Mouse (Mus musculus) liver, embryonic 14.5 days (tissue): Measurements from ENCODE around the gene Mgat4e. TPM values are rescaled to one million over a fixed set of nuclear protein-coding genes. Genes with fewer than 3 reads are reported as not detected.
A peak's percentile ranks its signal among the peaks of the same experiment; 100 is the strongest.

ENCODE experiments used
- ATAC-seq: fragments of 200-750 bp; cut with Nextera tagmentation; 2 replicates; pipeline ENCODE4 v1.8.0; 2017; ENCODE audit warnings: moderate number of reproducible peaks, mild to moderate bottlenecking, moderate library complexity; ENCODE audit not compliant: insufficient read depth
- DNase-seq, 3 experiments: peaks; one replicate each; pipeline ENCODE4 v3.0.0-alpha.2; 2012 to 2013; ENCODE audit warnings: low read depth in 3 of 3, low spot score in 3 of 3
- H3K27ac ChIP-seq: fragments of 300-500 bp; sonication (generic); 2 replicates; pipeline ENCODE4 v1.5.1; 2014; ENCODE audit warnings: moderate library complexity, mild to moderate bottlenecking, control low read depth, inconsistent platforms
- H3K27me3 ChIP-seq: fragments of 300-500 bp; sonication (generic); 2 replicates; pipeline ENCODE4 v1.6.1; 2014; ENCODE audit warnings: mild to moderate bottlenecking, low read length, moderate library complexity; ENCODE audit not compliant: control insufficient read depth, insufficient read depth
- H3K36me3 ChIP-seq: fragments of 300-500 bp; sonication (generic); replicated peaks from 2 replicates; pipeline ENCODE4 v1.6.1; 2014; ENCODE audit warnings: low read depth; ENCODE audit not compliant: control insufficient read depth, insufficient read depth
- H3K4me1 ChIP-seq, 2 experiments: fragments of 200-500 bp in 1 of 2; fragments of 300-500 bp in 1 of 2; sonication (generic) in 1 of 2; replicated peaks; 2 replicates each; pipeline ENCODE4 v1.6.1; 2012 to 2014; ENCODE audit warnings: antibody characterized with exemption in 1 of 2, inconsistent platforms in 1 of 2, low read length in 1 of 2; ENCODE audit not compliant: control insufficient read depth in 2 of 2, insufficient read depth in 2 of 2
- H3K4me2 ChIP-seq: fragments of 300-500 bp; sonication (generic); 2 replicates; pipeline ENCODE4 v1.6.1; 2014; ENCODE audit warnings: low read depth, mild to moderate bottlenecking, control low read depth, moderate library complexity
- H3K4me3 ChIP-seq, 2 experiments: fragments of 200-500 bp in 1 of 2; fragments of 300-500 bp in 1 of 2; sonication (generic) in 1 of 2; 2 replicates each; pipeline ENCODE4 v1.5.1; 2012 to 2014; ENCODE audit warnings: low read depth in 2 of 2, low read length in 2 of 2, mild to moderate bottlenecking in 2 of 2, control low read depth in 1 of 2, inconsistent platforms in 1 of 2, moderate library complexity in 1 of 2; ENCODE audit not compliant: insufficient read depth in 1 of 2
- H3K9ac ChIP-seq: fragments of 300-500 bp; sonication (generic); replicated peaks from 2 replicates; pipeline ENCODE4 v1.6.1; 2014; ENCODE audit warnings: mild to moderate bottlenecking, control low read depth, moderate library complexity
- H3K9me3 ChIP-seq: fragments of 300-500 bp; sonication (generic); 2 replicates; pipeline ENCODE4 v1.6.1; 2016; ENCODE audit warnings: low read length, mixed read lengths; ENCODE audit not compliant: control insufficient read depth
- CTCF ChIP-seq: IDR thresholded peaks from 2 replicates; pipeline ENCODE4 v1.5.1; 2016; ENCODE audit warnings: antibody characterized with exemption, low read depth, control low read depth
- EP300 ChIP-seq: IDR thresholded peaks from 2 replicates; pipeline ENCODE4 v1.6.1; 2016; ENCODE audit warnings: antibody characterized with exemption, low read depth
- WGBS: fragments of 180-500 bp; shearing (Covaris S2); extraction: QIAGEN DNeasy Blood & Tissue Kit; methylation state at CpG from one replicate; pipeline ENCODE4 v1.1.7; 2014; ENCODE audit not compliant: insufficient replicate concordance; 5-methylcytosine and 5-hydroxymethylcytosine counted together
- polyA plus RNA-seq, 2 experiments: library from polyadenylated mRNA; depleted of rRNA in 1 of 2; stranded (reverse) in 1 of 2; unstranded in 1 of 2; fragments of >200 nt; fragmentation: Nextera tagmentation in 1 of 2; extraction: Ambion mirVana in 1 of 2; gene quantifications; 2 replicates each; pipeline versions ENCODE4 v1.2.1 to v1.2.3; 2012 to 2014

The Mgat4e gene
- polyA plus RNA-seq, 2 experiments, result not detected

DNA sequence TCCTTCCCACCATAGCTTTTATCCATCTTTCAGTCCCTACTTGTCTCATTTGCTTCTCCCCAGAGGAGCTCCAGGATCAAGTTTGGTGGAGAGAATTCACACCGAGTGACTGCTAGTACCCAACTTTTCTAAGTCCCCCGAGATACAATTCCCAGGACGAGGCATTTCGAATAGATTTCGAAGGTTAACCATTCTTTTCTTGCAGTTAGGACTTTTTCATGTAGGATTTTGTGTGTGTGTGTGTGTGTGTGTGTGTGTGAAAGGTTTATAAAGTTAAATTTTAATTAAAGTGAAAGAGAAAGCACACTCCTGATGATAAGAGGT is 54.3 kb downstream of the Mgat4e start:
- Histone ChIP-seq H3K9me3 (no peaks in the 10 kb centered on the region), H3K4me3 (peak overlapping the region; percentile 69 to 82), H3K27me3 (no peaks in the 10 kb centered on the region), H3K36me3 (peaks cover 6% of the 10 kb centered on the region), H3K27ac (peak overlapping the region; percentile 89), H3K4me2 (peak overlapping the region; percentile 98), H3K4me1 (peaks cover 6 to 20% of the 10 kb centered on the region in 2 experiments; a peak in 2 of 4 replicates), H3K9ac (peak overlapping the region; percentile 88)
- WGBS, result 20% methylated on average over 5 of the region's 5 CpGs
- TF ChIP-seq CTCF (no peak), EP300 (no peak)
- no peak for ATAC-seq
- no peak for DNase-seq

DNA sequence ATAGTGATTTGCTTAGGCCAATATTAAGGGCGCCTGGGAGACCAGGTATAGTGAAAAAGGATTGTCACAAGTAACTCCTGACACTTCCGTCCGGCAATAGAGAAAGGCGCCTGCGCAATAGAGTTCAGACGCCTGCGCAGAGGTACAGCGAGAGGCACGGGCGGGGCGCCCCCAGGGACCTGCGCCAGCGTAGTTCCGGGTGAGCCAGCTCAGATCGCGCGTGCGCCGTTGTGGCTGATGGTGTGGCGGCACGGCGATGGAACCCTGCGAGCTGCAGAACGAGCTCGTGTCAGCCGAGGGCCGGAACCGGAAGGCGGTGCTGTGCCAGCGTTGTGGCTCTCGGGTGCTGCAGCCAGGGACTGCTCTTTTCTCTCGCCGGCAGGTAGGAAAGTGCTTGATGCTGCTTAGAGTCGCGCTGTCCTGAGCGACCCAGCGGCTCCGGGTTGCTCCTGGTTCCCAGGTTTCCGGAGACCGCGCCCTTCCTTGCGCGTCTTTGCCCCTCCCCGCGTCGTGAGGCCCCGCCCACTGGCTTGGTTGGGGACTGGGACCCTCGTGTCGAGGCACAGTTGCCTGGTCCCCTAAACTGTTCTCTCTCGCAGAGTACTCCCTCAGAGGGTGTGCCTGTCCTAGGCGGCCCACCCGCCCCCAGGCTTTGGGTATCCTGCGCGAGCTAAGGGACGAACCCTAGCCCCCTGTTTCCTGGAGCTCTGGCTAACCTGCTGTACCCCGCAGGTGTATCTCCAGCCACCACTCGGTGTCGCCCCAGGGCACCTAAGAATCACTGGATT is 54.9 kb downstream of the Mgat4e start, which contains the start of gene Rabif:
Gene Rabif (plus strand): TSS at position 221 of the 788 bp plus-strand sequence.
- TF ChIP-seq CTCF (peak; percentile 77), EP300 (no peak)
- peak within 1 kb of the TSS; percentile 98 for H3K4me2 ChIP-seq
- ATAC-seq (peak; percentile 97), DNase-seq (peak; percentile 89 to 95 (median 92))
- H3K4me3 ChIP-seq, result peak within 1 kb of the TSS; percentile 69 to 82
- H3K9me3 ChIP-seq, result no peaks in the 10 kb centered on the region
- peaks cover 12% of the 10 kb centered on the region for H3K36me3 ChIP-seq
- no peaks in the 10 kb centered on the region for H3K27me3 ChIP-seq
- WGBS, result under 1% methylated on average over 58 of the region's 58 CpGs
- peak within 1 kb of the TSS; percentile 89 for H3K27ac ChIP-seq
- peaks cover 6 to 20% of the 10 kb centered on the region in 2 experiments; a peak in 2 of 4 replicates for H3K4me1 ChIP-seq
- H3K9ac ChIP-seq, result peak within 1 kb of the TSS; percentile 88

DNA sequence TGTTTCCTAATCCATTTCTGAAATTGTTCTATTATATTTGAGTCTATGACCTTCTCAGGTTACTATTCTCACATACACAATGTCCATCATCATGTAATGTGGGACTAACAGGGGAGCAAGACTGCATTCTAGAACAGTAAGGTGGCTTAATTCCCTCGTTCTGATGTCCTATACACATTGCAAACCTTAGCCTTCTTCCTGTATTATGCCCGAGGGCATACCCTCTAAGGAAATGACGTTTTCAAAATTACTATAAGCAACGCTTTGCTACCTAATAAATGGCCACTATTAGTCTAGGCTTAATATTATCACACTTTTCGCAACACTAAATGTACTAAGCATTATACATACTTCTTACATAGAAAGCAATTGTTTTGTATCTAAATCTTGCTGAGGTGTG is 55.5 kb downstream of the Mgat4e start:
- no peaks in the 10 kb centered on the region for H3K9me3 ChIP-seq
- no peaks in the 10 kb centered on the region for H3K27me3 ChIP-seq
- H3K4me1 ChIP-seq, result peaks cover 6 to 20% of the 10 kb centered on the region in 2 experiments; a peak in 2 of 4 replicates
- H3K4me2 ChIP-seq, result peak overlapping the region; percentile 98
- H3K4me3 ChIP-seq, result peak overlapping the region; percentile 57 to 82
- ATAC-seq (no peak), DNase-seq (no peak)
- peaks cover 18% of the 10 kb centered on the region for H3K36me3 ChIP-seq
- H3K9ac ChIP-seq, result peak overlapping the region; percentile 82
- WGBS, result 8% methylated on average over 5 of the region's 5 CpGs
- peak overlapping the region; percentile 89 for H3K27ac ChIP-seq
- TF ChIP-seq EP300 (no peak), CTCF (no peak)

DNA sequence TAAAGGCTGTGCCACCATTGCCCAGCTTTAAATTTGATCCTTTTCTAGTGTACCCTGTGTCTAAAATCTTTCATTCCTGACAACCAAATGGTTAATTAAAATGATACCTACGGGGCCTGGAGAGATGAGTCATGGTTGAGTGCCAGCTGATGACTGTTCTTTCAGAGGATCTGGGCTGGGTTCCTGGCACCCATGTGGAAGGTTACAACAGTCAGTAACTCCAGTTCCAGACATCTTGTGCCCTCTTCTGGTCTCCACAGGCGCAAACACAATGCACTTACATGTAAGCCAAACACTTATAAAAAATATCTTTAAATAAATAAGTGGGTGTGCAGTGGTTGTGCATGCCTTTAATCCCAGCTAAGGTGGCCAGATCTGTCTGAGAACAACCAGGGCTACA is 56.0 kb downstream of the Mgat4e start:
- peaks cover 6 to 20% of the 10 kb centered on the region in 2 experiments; a peak in 2 of 4 replicates for H3K4me1 ChIP-seq
- peaks cover 23% of the 10 kb centered on the region for H3K36me3 ChIP-seq
- H3K9me3 ChIP-seq, result no peaks in the 10 kb centered on the region
- no peak for DNase-seq
- peak overlapping the region; percentile 98 for H3K4me2 ChIP-seq
- H3K27me3 ChIP-seq, result no peaks in the 10 kb centered on the region
- peak overlapping the region; percentile 89 for H3K27ac ChIP-seq
- no peak for TF ChIP-seq EP300
- peak; percentile 22; the same call in 1 of the 2 replicates for TF ChIP-seq CTCF
- peak overlapping the region; percentile 82 for H3K9ac ChIP-seq
- peak overlapping the region in 1 of 2 experiments; percentile 82; a peak in 2 of 4 replicates for H3K4me3 ChIP-seq
- ATAC-seq, result no peak
- 91% methylated on average over 2 of the region's 2 CpGs for WGBS

DNA sequence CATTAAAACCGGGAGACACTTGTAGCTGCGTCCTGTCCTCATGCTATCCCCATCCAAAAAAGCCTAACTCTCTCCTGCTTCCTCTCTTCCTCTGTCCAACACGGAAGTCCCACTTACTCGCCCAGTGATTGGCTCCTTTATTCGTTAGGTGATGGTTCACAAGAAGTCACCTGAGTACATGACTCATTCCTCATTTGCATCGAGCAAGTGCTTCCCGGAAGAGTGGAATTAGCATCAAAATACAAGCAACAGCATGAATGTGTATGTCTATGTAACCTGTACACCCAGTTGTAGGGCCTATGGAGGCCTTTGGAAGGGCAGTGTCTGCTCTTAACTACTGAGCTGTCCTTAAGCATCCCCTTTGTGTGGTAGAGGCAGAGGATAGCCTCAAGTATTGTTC is 57.2 kb downstream of the Mgat4e start:
- 83% methylated on average over 7 of the region's 7 CpGs for WGBS

More for the DNA sequence above, 57.2 kb downstream of the Mgat4e start:
- TF ChIP-seq EP300, result no peak
- Histone ChIP-seq H3K4me3 (no peak overlapping the region), H3K4me2 (no peak overlapping the region), H3K27me3 (no peaks in the 10 kb centered on the region), H3K9me3 (no peaks in the 10 kb centered on the region), H3K27ac (no peak overlapping the region), H3K9ac (no peak overlapping the region), H3K36me3 (peaks cover 35% of the 10 kb centered on the region), H3K4me1 (peaks cover 6 to 20% of the 10 kb centered on the region in 2 experiments; a peak in 2 of 4 replicates)
- DNase-seq, result no peak
- no peak for ATAC-seq

Other genes starting within 250 kb of the Mgat4e start
- gene Ppfia4, start 216.8 kb downstream of the Mgat4e start, polyA plus RNA-seq (2012; rRNA removed), result 1.2 TPM in 2 replicates
- 1.1 and 1.8 TPM in 2 replicates for gene Ppfia4, start 216.8 kb downstream of the Mgat4e start, polyA plus RNA-seq (2014; fragmentation: Nextera tagmentation; extraction: Ambion mirVana)
- gene Tmem183a, start 187.7 kb downstream of the Mgat4e start, polyA plus RNA-seq (2012; rRNA removed), result 34.1 and 35.4 TPM in 2 replicates
- 49.1 and 59.1 TPM in 2 replicates for gene Tmem183a, start 187.7 kb downstream of the Mgat4e start, polyA plus RNA-seq (2014; fragmentation: Nextera tagmentation; extraction: Ambion mirVana)
- not detected in 2 replicates for gene 4933406M09Rik, start 163.7 kb downstream of the Mgat4e start, polyA plus RNA-seq (2012; rRNA removed)
- gene 4933406M09Rik, start 163.7 kb downstream of the Mgat4e start, polyA plus RNA-seq (2014; fragmentation: Nextera tagmentation; extraction: Ambion mirVana), result not detected in 2 replicates
- 13.0 and 14.9 TPM in 2 replicates for gene Cyb5r1, start 144.1 kb downstream of the Mgat4e start, polyA plus RNA-seq (2012; rRNA removed)
- gene Cyb5r1, start 144.1 kb downstream of the Mgat4e start, polyA plus RNA-seq (2014; fragmentation: Nextera tagmentation; extraction: Ambion mirVana), result 10.8 and 10.9 TPM in 2 replicates
- gene Adipor1, start 134.3 kb downstream of the Mgat4e start, polyA plus RNA-seq (2012; rRNA removed), result 56.1 and 59.6 TPM in 2 replicates
- gene Adipor1, start 134.3 kb downstream of the Mgat4e start, polyA plus RNA-seq (2014; fragmentation: Nextera tagmentation; extraction: Ambion mirVana), result 126 and 134 TPM in 2 replicates
- 12.1 and 17.9 TPM in 2 replicates for gene Klhl12, start 94.2 kb downstream of the Mgat4e start, polyA plus RNA-seq (2012; rRNA removed)
- gene Klhl12, start 94.2 kb downstream of the Mgat4e start, polyA plus RNA-seq (2014; fragmentation: Nextera tagmentation; extraction: Ambion mirVana), result 28.0 and 31.6 TPM in 2 replicates
- 8.9 and 9.7 TPM in 2 replicates for gene Rabif, start 55.0 kb downstream of the Mgat4e start, polyA plus RNA-seq (2012; rRNA removed)
- 16.8 and 18.2 TPM in 2 replicates for gene Rabif, start 55.0 kb downstream of the Mgat4e start, polyA plus RNA-seq (2014; fragmentation: Nextera tagmentation; extraction: Ambion mirVana)
- 1.5 and 1.8 TPM in 2 replicates for gene Kdm5b, start 10.5 kb upstream of the Mgat4e start, polyA plus RNA-seq (2012; rRNA removed)
- 4.2 and 4.9 TPM in 2 replicates for gene Kdm5b, start 10.5 kb upstream of the Mgat4e start, polyA plus RNA-seq (2014; fragmentation: Nextera tagmentation; extraction: Ambion mirVana)
- gene Syt2, start 97.0 kb upstream of the Mgat4e start, polyA plus RNA-seq (2012; rRNA removed), result 0.04 TPM in 2 replicates
- gene Syt2, start 97.0 kb upstream of the Mgat4e start, polyA plus RNA-seq (2014; fragmentation: Nextera tagmentation; extraction: Ambion mirVana), result 0.08 TPM in 1 of 2 replicates, not detected in the other